Mouse (Mus musculus) Muller cell, postnatal 12 days (primary cell): Measurements from ENCODE around the gene Mrpl38.
A peak's percentile ranks its signal among the peaks of the same experiment; 100 is the strongest.

ENCODE experiments used
- DNase-seq: peaks from one replicate; pipeline ENCODE4 v3.0.0-alpha.2; 2015; ENCODE audit errors: inconsistent ontology term

Gene Mrpl38

DNA sequence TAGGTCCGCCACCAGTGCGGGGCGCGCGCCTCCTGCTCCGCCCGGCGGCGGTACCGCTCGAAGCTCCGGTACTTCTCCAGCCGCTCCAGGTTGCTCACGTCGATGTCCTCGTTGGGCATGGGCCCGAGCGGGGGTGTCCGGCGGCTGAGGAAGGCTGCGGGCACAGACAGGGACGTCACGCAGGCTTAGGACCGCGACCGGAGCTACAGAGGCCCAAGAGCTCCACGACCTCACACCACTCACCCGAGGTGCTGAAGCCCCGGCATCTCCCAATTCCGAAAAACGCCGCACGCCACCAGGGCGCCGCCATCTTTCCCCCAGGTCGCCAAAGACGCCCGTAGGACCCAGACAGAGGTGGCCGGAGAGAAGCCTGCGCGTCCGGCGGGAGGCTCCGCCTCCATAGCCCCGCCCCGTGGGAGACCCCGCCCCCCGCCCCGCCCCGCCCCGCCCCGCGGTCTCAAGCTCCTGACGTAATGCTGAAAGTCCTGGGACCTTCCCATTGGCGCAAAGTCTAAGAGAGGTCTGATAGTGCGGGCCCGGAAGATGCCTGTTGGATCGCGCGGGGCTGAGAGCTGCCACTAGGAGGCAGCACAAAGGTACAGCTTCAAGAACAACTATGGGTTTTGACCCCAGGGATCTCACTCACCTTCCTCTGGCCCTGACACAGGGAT lies at the start of gene Mrpl38:
Mrpl38 (minus strand) TSS at position 401 of the 671 bp plus-strand sequence.
- peak; percentile 90 for DNase-seq

DNA sequence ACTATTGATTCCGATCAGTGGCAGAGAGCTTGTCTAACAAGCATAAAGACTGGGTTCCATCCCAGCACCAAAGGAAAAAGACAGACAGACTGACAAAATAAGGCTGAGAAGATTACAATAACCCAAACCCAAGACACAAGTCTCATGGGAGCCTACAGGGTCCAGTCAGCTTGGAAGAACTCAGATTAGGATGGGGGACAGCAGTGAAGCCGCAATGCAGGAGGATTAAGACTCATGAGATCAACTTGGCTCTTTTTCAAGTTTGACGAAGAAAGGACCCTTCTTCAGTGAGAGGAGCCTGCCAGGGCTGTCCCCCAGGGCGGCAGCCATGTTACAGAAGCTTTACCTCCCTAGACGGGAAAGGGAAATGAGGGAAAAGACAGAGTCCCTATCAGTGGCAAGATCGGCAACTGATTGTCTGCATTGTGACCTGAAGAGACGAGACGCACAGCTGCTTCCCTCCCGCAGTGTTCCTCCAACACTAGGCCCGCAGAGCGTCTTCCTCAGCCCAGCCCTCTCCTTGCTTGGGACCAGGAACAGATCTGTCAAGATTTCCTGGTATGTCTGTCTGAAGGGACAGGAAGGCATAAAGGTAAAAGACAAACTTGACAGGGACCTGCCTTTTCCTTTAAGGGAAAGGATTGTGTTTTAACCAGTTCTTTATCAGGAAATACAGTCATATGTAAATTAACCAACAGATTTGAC lies 48.7 kb upstream of the Mrpl38 start:
- no peak for DNase-seq

DNA sequence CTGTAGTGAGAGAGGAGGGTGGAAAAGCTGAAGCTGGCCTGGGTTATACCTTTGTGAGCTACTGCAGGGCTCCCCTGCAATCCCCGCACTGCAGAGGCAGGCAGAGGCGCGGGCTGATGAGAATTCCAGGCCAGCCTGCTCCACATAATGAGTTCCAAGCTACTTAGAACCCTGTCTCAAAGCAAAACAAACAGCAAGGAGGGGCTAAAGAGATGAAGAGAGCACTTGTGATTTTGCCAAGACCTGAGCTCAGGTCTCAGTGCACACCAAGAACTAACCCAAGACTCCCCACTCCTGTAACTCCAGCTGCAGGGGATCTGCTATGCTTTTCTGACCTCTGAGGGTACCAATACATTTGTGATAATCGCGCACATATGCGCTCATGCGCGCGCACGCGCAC lies 47.7 kb upstream of the Mrpl38 start:
- no peak for DNase-seq

DNA sequence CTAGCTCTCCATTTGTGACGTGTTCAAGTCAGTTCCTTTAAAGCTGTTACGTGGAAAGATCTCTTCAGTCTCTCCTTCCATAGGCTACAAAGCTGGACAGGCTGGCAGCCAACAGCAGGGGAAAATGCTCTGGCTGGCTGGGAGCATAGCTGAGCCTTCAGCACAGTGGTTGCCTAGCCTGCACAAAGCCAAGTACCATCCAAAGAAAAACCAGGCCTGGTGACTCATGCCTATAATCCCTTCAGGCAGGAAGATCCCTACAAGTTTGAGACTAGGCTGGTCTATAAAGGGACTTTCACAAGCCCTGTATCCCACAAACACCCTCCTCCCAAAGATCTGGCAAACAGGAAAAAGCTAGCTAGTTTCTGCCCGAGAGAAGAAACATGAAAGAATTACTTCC lies 47.2 kb upstream of the Mrpl38 start:
- peak; percentile 77 for DNase-seq

- no peak for DNase-seq
Measured at GRCm38 (mm10) chr11:116178411-116179121, 39.9 kb upstream of the Mrpl38 start.

GRCm38 (mm10) chr11:116176010-116176409 lies 37.3 kb upstream of the Mrpl38 start:
- no peak for DNase-seq

DNA sequence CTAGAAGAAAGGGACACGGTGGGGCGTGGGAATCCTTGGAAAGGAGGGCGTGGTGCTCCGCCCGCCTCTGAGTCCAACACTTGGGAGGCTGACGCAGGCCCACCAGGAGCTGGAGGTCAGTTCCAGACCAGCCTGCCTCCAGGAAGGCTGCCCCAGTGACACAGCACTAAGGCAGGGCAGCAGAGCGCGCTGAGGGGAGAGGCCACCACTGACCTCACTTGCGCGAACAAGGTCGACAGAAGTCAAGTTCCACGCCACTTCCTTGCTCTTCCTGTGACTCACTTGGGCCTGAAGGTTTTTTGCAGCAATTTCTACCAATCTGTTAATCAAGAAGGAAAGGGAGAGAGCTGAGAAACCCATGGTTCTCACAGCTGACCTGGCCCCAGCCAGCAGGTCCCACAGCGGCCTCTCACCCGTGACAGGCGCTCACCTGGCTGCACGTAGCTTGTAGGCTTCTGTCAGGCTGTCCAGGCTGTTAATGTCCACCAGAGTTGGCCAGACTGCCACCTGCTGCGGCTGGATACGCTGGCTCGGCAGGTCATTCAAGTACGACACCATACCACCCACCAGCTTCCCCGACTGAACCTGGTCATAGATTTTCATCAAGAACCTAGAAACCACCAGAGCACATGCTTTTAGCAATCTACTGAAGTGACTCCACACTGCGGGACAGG lies 36.2 kb upstream of the Mrpl38 start:
- DNase-seq = no peak

- no peak for DNase-seq
Measured at GRCm38 (mm10) chr11:116171959-116172358, 33.3 kb upstream of the Mrpl38 start.

- no peak for DNase-seq
Measured at GRCm38 (mm10) chr11:116170003-116170800, 31.5 kb upstream of the Mrpl38 start.

GRCm38 (mm10) chr11:116169214-116169613 lies 30.5 kb upstream of the Mrpl38 start:
- no peak for DNase-seq

- DNase-seq = peak; percentile 98
Measured at GRCm38 (mm10) chr11:116167884-116168439, 29.3 kb upstream of the Mrpl38 start, which contains the start of gene Fbf1. Gene Fbf1, minus strand, starts transcription at chr11:116168166.

DNA sequence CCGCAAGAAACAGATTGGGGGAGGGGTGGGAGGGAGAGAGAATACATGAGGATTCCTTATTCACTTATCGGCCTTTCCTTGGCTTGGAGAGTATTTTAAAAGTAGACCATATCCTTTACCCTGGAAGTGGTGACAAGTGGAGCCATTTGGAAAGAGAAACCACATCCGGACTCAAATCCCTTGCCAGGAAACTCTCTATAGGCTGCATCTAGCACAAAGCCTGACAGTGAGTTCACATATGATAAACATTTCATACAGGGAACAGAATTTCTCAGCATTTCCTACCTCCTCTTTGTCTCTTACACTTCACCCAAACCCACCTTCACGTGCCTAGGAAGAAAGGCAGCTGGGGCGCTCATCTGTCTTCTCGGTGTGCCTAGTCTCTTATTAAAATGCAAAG lies 28.6 kb upstream of the Mrpl38 start:
- peak; percentile 50 for DNase-seq

DNA sequence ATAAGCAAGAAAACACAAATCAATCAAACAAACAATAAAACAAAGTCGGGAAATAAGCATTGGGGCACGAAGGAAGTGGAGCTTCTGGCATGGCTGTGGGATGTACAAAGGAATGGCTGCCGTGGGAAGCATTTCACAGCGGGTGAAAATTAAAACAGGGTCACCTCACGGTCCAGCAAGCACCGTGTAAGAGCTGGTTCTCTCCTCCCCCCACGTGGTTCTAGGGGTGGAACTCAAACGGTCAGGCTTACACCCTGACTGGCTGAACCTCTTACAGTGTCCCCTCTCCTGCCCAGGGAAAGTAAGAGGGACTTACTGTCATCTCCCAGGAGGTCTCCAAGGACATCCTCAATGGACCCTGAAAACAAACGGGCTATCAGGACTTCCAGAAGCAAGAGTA lies 24.3 kb upstream of the Mrpl38 start:
- DNase-seq = peak; percentile 77

DNA sequence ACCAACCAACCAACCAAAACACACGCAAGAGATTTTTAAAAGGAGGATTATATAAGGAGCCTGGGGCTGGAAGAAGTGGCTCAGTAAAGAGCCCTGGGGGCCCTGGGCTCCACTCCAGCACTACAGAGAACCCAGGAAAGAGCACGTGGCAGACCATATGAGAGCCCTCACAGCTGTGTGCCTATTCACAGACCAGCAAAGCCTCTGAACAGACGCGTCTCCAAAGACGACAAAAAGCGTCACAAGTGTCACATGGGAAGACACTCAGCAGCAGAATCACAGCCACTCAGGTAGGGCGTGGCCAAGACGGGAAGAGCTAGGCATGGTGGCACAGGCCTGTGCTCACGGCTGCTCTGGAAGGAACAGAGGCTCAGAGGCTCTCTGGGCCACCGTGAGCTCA lies 23.5 kb upstream of the Mrpl38 start:
- peak; percentile 68 for DNase-seq

DNA sequence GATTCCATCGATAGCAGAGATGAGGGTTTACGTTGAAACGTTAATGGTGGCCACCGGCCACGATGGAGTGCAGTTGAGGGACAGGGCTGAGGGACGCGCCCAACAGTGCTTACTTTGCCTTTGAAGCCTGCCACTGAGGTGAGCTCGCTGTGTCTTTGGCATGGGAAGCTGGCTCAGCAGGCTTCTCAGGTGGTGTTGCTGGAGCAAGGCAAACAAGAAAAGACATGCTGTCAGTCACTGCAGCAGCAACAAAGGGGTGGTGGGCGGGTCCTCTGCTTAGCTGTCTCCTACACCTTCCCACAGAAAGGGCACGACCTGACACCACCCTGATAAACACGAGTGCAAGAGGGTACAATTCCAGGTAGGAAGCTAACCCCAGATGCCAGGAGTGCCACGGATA lies 22.6 kb upstream of the Mrpl38 start:
- DNase-seq = no peak

- no peak for DNase-seq
Measured at GRCm38 (mm10) chr11:116150960-116151359, 12.3 kb upstream of the Mrpl38 start.

DNA sequence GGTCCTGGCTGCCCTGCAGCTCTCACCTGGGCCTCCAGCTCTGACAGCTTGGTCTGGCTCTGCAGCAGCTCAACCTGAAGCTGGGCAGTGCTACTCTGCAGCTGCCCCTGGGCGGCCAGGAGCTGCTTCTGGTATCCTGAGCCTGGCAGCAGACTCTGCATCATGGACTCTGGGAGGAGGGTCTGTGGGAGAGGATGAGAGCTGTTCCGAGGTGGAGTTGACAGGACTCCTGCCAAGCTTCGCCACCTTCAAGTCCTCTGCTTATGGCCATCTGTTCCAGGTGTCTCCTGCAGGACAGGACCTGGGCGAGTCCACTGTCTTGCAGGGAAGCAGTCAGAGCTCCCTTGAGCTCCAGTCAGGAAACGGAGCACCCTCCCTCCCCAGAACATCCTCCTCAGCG lies 10.7 kb upstream of the Mrpl38 start:
- no peak for DNase-seq

DNA sequence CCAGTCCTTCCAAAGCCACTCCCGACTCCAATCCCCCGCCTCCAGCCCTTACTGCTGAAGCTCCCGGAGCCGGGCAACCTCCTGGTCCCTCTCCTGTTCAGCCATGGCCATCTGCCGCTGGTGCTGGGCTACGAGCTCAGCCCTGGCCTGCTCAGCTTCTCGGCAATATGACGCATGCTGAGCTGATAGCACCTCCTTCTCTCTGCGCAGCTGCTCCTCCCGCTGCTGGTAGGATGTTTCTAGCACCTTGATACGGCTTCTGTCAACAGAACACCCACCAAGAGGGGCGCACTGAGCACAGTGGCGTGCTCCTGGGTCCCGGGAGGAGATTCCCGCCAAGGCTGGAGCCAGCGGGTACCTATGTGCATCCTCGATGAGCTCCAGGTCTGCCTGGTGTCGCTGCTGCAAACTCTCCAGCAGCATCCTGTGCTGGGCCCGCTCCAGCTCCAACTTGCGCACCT lies 10.1 kb upstream of the Mrpl38 start:
- DNase-seq = no peak

DNA sequence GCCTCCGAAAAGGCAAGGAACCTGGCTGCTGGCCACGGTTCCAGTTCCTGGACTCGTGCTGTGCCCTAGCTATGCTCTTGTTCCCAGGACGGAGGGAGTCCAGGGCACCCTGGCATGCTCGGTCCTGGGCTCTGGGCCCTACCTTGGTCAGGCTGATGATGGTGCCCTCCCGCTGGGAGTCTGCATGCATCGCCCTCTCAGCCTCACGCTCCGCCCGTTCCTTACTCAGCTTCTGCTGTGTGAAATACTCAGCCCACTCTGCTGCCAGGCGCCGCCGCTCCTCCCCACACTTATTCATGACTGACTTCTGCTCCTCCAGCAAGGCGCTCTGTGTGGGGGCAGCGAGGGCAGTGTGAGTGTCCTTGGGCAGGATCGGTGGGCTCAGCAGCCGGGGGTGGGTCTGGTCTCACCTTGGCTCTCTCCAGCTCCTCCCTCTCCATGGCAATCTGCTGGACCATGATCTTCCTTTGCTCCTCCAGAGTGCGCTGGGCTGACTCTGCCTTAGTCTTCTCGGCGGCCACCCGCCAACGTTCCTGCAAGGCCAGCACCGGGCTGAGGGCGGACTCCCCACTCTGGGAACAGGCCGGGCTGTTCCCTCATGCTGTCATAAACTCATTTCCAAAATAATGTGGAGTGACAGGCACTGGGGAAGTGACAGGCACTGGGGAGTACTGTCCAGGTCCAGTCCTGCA lies 7.8 kb upstream of the Mrpl38 start:
- peak; percentile 86 for DNase-seq
